Mouse (Mus musculus) MEL (cell line): ENCODE measurements around the gene Zmiz1. TPM values are rescaled to one million over a fixed set of nuclear protein-coding genes. Genes with fewer than 3 reads are reported as not detected.

Experiments
- DNase-seq: peaks from one replicate; pipeline ENCODE4 v3.0.0; 2011; ENCODE audit warnings: low read depth, low spot score
- H3K27ac ChIP-seq: 2 replicates; pipeline ENCODE4 v1.5.1; 2012; ENCODE audit warnings: low read depth, mild to moderate bottlenecking, control low read depth, low read length, moderate library complexity; ENCODE audit not compliant: control insufficient read depth
- H3K27me3 ChIP-seq, 2 experiments: fragments of 150-350 bp in 1 of 2; sonication (generic) in 1 of 2; 2 replicates each; pipeline ENCODE4 v1.6.1; 2012; ENCODE audit warnings: low read length in 2 of 2, mild to moderate bottlenecking in 2 of 2, improper control_type of control experiment in 1 of 2, moderate library complexity in 1 of 2; ENCODE audit not compliant: insufficient read depth in 2 of 2, control insufficient read depth in 1 of 2
- H3K36me3 ChIP-seq, 2 experiments: 2 replicates each; pipeline ENCODE4 v1.6.1; 2012 to 2014; ENCODE audit warnings: low read length in 2 of 2, improper control_type of control experiment in 1 of 2, inconsistent platforms in 1 of 2, mild to moderate bottlenecking in 1 of 2; ENCODE audit not compliant: insufficient read depth in 2 of 2, control insufficient read depth in 1 of 2
- H3K4me1 ChIP-seq, 2 experiments: fragments of 150-350 bp in 1 of 2; sonication (generic) in 1 of 2; 2 replicates each; pipeline ENCODE4 v1.6.1; 2012; ENCODE audit warnings: low read length in 2 of 2, improper control_type of control experiment in 1 of 2, mild to moderate bottlenecking in 1 of 2; ENCODE audit not compliant: insufficient read depth in 2 of 2, control insufficient read depth in 1 of 2
- H3K4me3 ChIP-seq, 2 experiments: fragments of 150-350 bp in 1 of 2; sonication (generic) in 1 of 2; 2 replicates each; pipeline ENCODE4 v1.5.1; 2012; ENCODE audit warnings: low read depth in 2 of 2, low read length in 2 of 2, mild to moderate bottlenecking in 2 of 2, moderate library complexity in 2 of 2, control low read depth in 1 of 2, improper control_type of control experiment in 1 of 2; ENCODE audit not compliant: control insufficient read depth in 1 of 2, insufficient read depth in 1 of 2
- H3K79me2 ChIP-seq: 2 replicates; pipeline ENCODE4 v1.6.1; 2012; ENCODE audit warnings: mild to moderate bottlenecking, low read length, moderate library complexity; ENCODE audit not compliant: control insufficient read depth, poor library complexity, insufficient read depth
- H3K9ac ChIP-seq: 2 replicates; pipeline ENCODE4 v1.6.1; 2012; ENCODE audit warnings: low read depth, mild to moderate bottlenecking, control low read depth, low read length, moderate library complexity; ENCODE audit not compliant: control insufficient read depth, poor library complexity, severe bottlenecking
- H3K9me3 ChIP-seq: fragments of 150-350 bp; sonication (generic); replicated peaks from 2 replicates; pipeline ENCODE4 v1.6.1; 2012; ENCODE audit warnings: mild to moderate bottlenecking, low read length, improper control_type of control experiment, moderate library complexity; ENCODE audit not compliant: insufficient read depth
- CHD2 ChIP-seq: IDR thresholded peaks from 2 replicates; pipeline ENCODE4 v1.6.1; 2011; ENCODE audit warnings: low read length, improper control_type of control experiment
- CTCF ChIP-seq, 3 experiments: IDR thresholded peaks in 2 of 3; conservative IDR thresholded peaks in 1 of 3; 2 replicates each; pipeline ENCODE4 v1.5.1; 2011 to 2012; ENCODE audit warnings: low read length in 3 of 3, low read depth in 2 of 3, mild to moderate bottlenecking in 2 of 3, improper control_type of control experiment in 1 of 3, inconsistent platforms in 1 of 3, mixed read lengths in 1 of 3, moderate library complexity in 1 of 3; ENCODE audit not compliant: control insufficient read depth in 1 of 3, insufficient read depth in 1 of 3, poor library complexity in 1 of 3, severe bottlenecking in 1 of 3
- E2F4 ChIP-seq: IDR thresholded peaks from 2 replicates; pipeline ENCODE4 v1.6.1; 2011; ENCODE audit warnings: low read depth, low read length, improper control_type of control experiment, borderline replicate concordance
- EP300 ChIP-seq, 2 experiments: IDR thresholded peaks; 2 replicates each; pipeline ENCODE4 v1.6.1; 2011; ENCODE audit warnings: improper control_type of control experiment in 2 of 2, low read length in 2 of 2, low read depth in 1 of 2, mild to moderate bottlenecking in 1 of 2
- GABPA ChIP-seq: IDR thresholded peaks from 2 replicates; pipeline ENCODE4 v1.6.1; 2012; ENCODE audit warnings: low read depth, mild to moderate bottlenecking, inconsistent platforms, low read length, improper control_type of control experiment, moderate library complexity
- KAT2A ChIP-seq: conservative IDR thresholded peaks from 2 replicates; pipeline ENCODE4 v1.6.1; 2012; ENCODE audit warnings: low read depth, low read length, improper control_type of control experiment, inconsistent platforms
- MAFK ChIP-seq: IDR thresholded peaks from 2 replicates; pipeline ENCODE4 v1.6.1; 2011; ENCODE audit warnings: low read depth, mild to moderate bottlenecking, low read length, improper control_type of control experiment, borderline replicate concordance
- MAX ChIP-seq: IDR thresholded peaks from 2 replicates; pipeline ENCODE4 v1.6.1; 2011; ENCODE audit warnings: low read length, improper control_type of control experiment
- MEF2A ChIP-seq: IDR thresholded peaks from 2 replicates; pipeline ENCODE4 v1.6.1; 2014; ENCODE audit warnings: low read depth, mild to moderate bottlenecking, inconsistent platforms, low read length, improper control_type of control experiment; ENCODE audit not compliant: poor library complexity, insufficient replicate concordance, severe bottlenecking; ENCODE audit errors: extremely low read depth
- MYB ChIP-seq: IDR thresholded peaks from 2 replicates; pipeline ENCODE4 v1.6.1; 2011; ENCODE audit warnings: mild to moderate bottlenecking, low read depth, low read length, improper control_type of control experiment
- NELFE ChIP-seq: IDR thresholded peaks from 2 replicates; pipeline ENCODE4 v1.6.1; 2011; ENCODE audit warnings: low read depth, low read length, improper control_type of control experiment
- POLR2A ChIP-seq, 2 experiments: IDR thresholded peaks; 2 replicates each; pipeline ENCODE4 v1.6.1; 2011 to 2012; ENCODE audit warnings: low read length in 2 of 2, mild to moderate bottlenecking in 2 of 2, control low read depth in 1 of 2, improper control_type of control experiment in 1 of 2, low read depth in 1 of 2, moderate library complexity in 1 of 2; ENCODE audit not compliant: control insufficient read depth in 1 of 2, insufficient read depth in 1 of 2, poor library complexity in 1 of 2
- POLR2AphosphoS5 ChIP-seq: IDR thresholded peaks from 2 replicates; pipeline ENCODE4 v1.6.1; 2012; ENCODE audit warnings: low read depth, borderline replicate concordance, mild to moderate bottlenecking, inconsistent platforms, low read length, moderate library complexity, mixed read lengths
- RAD21 ChIP-seq: IDR thresholded peaks from 2 replicates; pipeline ENCODE4 v1.6.1; 2011; ENCODE audit warnings: mild to moderate bottlenecking, low read depth, low read length, improper control_type of control experiment
- RCOR1 ChIP-seq: IDR thresholded peaks from 2 replicates; pipeline ENCODE4 v1.6.1; 2012; ENCODE audit warnings: low read depth, mild to moderate bottlenecking, inconsistent platforms, low read length, improper control_type of control experiment
- SIN3A ChIP-seq: IDR thresholded peaks from 2 replicates; pipeline ENCODE4 v1.6.1; 2012; ENCODE audit warnings: low read length, improper control_type of control experiment, inconsistent platforms
- TBP ChIP-seq: IDR thresholded peaks from 2 replicates; pipeline ENCODE4 v1.8.0; 2011; ENCODE audit warnings: low read depth, low read length, improper control_type of control experiment
- TCF12 ChIP-seq: IDR thresholded peaks from 2 replicates; pipeline ENCODE4 v1.6.1; 2014; ENCODE audit warnings: low read depth, mild to moderate bottlenecking, inconsistent platforms, low read length, improper control_type of control experiment, moderate library complexity
- UBTF ChIP-seq: IDR thresholded peaks from 2 replicates; pipeline ENCODE4 v1.6.1; 2012; ENCODE audit warnings: low read depth, mild to moderate bottlenecking, inconsistent platforms, low read length, improper control_type of control experiment, moderate library complexity, borderline replicate concordance; ENCODE audit not compliant: insufficient read depth
- USF2 ChIP-seq, 2 experiments: IDR thresholded peaks; 2 replicates each; pipeline ENCODE4 v1.6.1; 2011 to 2012; ENCODE audit warnings: improper control_type of control experiment in 2 of 2, low read length in 2 of 2, borderline replicate concordance in 1 of 2, inconsistent platforms in 1 of 2, low read depth in 1 of 2, mild to moderate bottlenecking in 1 of 2; ENCODE audit not compliant: insufficient read depth in 1 of 2
- ZC3H11A ChIP-seq: IDR thresholded peaks from 2 replicates; pipeline ENCODE4 v1.6.1; 2012; ENCODE audit warnings: low read depth, mild to moderate bottlenecking, inconsistent platforms, low read length, improper control_type of control experiment
- ZKSCAN1 ChIP-seq: IDR thresholded peaks from 2 replicates; pipeline ENCODE4 v1.6.1; 2012; ENCODE audit warnings: low read depth, mild to moderate bottlenecking, inconsistent platforms, low read length, improper control_type of control experiment, moderate library complexity
- ZMIZ1 ChIP-seq: IDR thresholded peaks from 2 replicates; pipeline ENCODE4 v1.6.1; 2012; ENCODE audit warnings: low read depth, mild to moderate bottlenecking, inconsistent platforms, low read length, improper control_type of control experiment, moderate library complexity
- ZNF384 ChIP-seq: IDR thresholded peaks from 2 replicates; pipeline ENCODE4 v1.6.1; 2012; ENCODE audit warnings: low read depth, mild to moderate bottlenecking, inconsistent platforms, low read length, improper control_type of control experiment
- polyA plus RNA-seq, 2 experiments: library from polyadenylated mRNA; stranded (reverse) in 1 of 2; unstranded in 1 of 2; fragments of >175 nt in 1 of 2; fragments of >200 nt in 1 of 2; gene quantifications; 2 replicates each; pipeline versions ENCODE4 v1.2.1 to v1.2.4; 2012; ENCODE audit warnings: low replicate concordance in 2 of 2, low read depth in 1 of 2; ENCODE audit not compliant: insufficient read length in 2 of 2, insufficient read depth in 1 of 2, missing spikeins in 1 of 2
- total RNA-seq: library from RNA; depleted of rRNA; stranded (reverse); fragments of 300-350 nt; gene quantifications from 2 replicates; pipeline ENCODE4 v1.2.3, GENCODE M21; 2012

Zmiz1 gene
- total and polyA plus RNA-seq, 3 experiments = 2.7 to 19.9 TPM; not detected in 1

- Histone ChIP-seq H3K27ac (no peak overlapping the region), H3K9ac (no peak overlapping the region), H3K79me2 (peaks cover 2% of the 10 kb centered on the region), H3K36me3 (peaks cover 0 to 28% of the 10 kb centered on the region in 2 experiments; a peak in 3 of 4 replicates), H3K27me3 (no peaks in the 10 kb centered on the region), H3K4me3 (no peak overlapping the region), H3K9me3 (no peaks in the 10 kb centered on the region), H3K4me1 (peaks cover 16 to 35% of the 10 kb centered on the region in 2 experiments)
- TF ChIP-seq NELFE (no peak), POLR2AphosphoS5 (no peak), TBP (no peak), E2F4 (no peak), EP300 (IDR thresholded peaks at IDR 0.05; ENCODE audit: low read depth in 1 of 2, low read length in 2 of 2) (no peak), ZMIZ1 (no peak), KAT2A (no peak), TCF12 (no peak), RCOR1 (no peak), MEF2A (no peak), RAD21 (no peak), CTCF (IDR thresholded peaks at IDR 0.05 in 2 of 3, conservative IDR thresholded peaks at IDR 0.05 in 1 of 3; ENCODE audit: control insufficient read depth in 1 of 3, insufficient read depth in 1 of 3, low read depth in 2 of 3, low read length in 3 of 3, poor library complexity in 1 of 3, severe bottlenecking in 1 of 3) (no peak), ZC3H11A (no peak), MYB (no peak), SIN3A (no peak), ZKSCAN1 (no peak), GABPA (no peak), CHD2 (no peak), MAX (no peak)
- no peak for DNase-seq
These were observed 53.8 kb downstream of the Zmiz1 start for GRCm38 (mm10) chr14:25512803-25513202.

- no peaks in the 10 kb centered on the region for H3K9me3 ChIP-seq
- H3K27ac ChIP-seq = peak overlapping the region; percentile 37
- peaks cover 2% of the 10 kb centered on the region for H3K79me2 ChIP-seq
- no peak overlapping the region for H3K4me3 ChIP-seq
- TF ChIP-seq MAFK (no peak), UBTF (no peak), USF2 (IDR thresholded peaks at IDR 0.05; ENCODE audit: borderline replicate concordance in 1 of 2, insufficient read depth in 1 of 2, low read depth in 1 of 2, low read length in 2 of 2) (no peak), ZNF384 (no peak), ZKSCAN1 (no peak), E2F4 (no peak), POLR2A (IDR thresholded peaks at IDR 0.05; ENCODE audit: control insufficient read depth in 1 of 2, insufficient read depth in 1 of 2, low read depth in 1 of 2, low read length in 2 of 2, poor library complexity in 1 of 2) (no peak), EP300 (IDR thresholded peaks at IDR 0.05; ENCODE audit: low read depth in 1 of 2, low read length in 2 of 2) (no peak), ZC3H11A (no peak)
- no peak overlapping the region for H3K9ac ChIP-seq
- H3K36me3 ChIP-seq = peaks cover 0 to 30% of the 10 kb centered on the region in 2 experiments; a peak in 3 of 4 replicates
- peaks cover 19 to 39% of the 10 kb centered on the region in 2 experiments for H3K4me1 ChIP-seq
- peak; percentile 48 for DNase-seq
- no peaks in the 10 kb centered on the region for H3K27me3 ChIP-seq
These were observed 54.5 kb downstream of the Zmiz1 start for GRCm38 (mm10) chr14:25513496-25513895.
